Mouse (Mus musculus) limb, embryonic 11.5 days (tissue): Measurements from ENCODE around the gene Cdh13. TPM values are rescaled to one million over a fixed set of nuclear protein-coding genes. Genes with fewer than 3 reads are reported as not detected.

ENCODE experiments used
- ATAC-seq: fragments of 200-750 bp; cut with Nextera tagmentation; 2 replicates; pipeline ENCODE4 v1.8.0; 2017; ENCODE audit warnings: low read depth; ENCODE audit not compliant: insufficient number of reproducible peaks, low FRiP score, low TSS enrichment
- DNase-seq: peaks from one replicate; pipeline ENCODE4 v3.0.0-alpha.2; 2015; ENCODE audit warnings: low spot score
- H3K27ac ChIP-seq: fragments of 300-500 bp; sonication (generic); replicated peaks from 2 replicates; pipeline ENCODE4 v1.5.1; 2014; ENCODE audit warnings: low read depth, mild to moderate bottlenecking, low read length
- H3K27me3 ChIP-seq: fragments of 300-500 bp; sonication (generic); 2 replicates; pipeline ENCODE4 v1.6.1; 2014; ENCODE audit warnings: mild to moderate bottlenecking, low read length, mixed read lengths; ENCODE audit not compliant: control insufficient read depth, insufficient read depth
- H3K36me3 ChIP-seq: fragments of 300-500 bp; sonication (generic); 2 replicates; pipeline ENCODE4 v1.6.1; 2014; ENCODE audit warnings: mild to moderate bottlenecking, low read length, moderate library complexity, mixed read lengths; ENCODE audit not compliant: control insufficient read depth, insufficient read depth
- H3K4me1 ChIP-seq: fragments of 300-500 bp; sonication (generic); 2 replicates; pipeline ENCODE4 v1.6.1; 2014; ENCODE audit warnings: low read length, mixed read lengths; ENCODE audit not compliant: control insufficient read depth, insufficient read depth
- H3K4me2 ChIP-seq: fragments of 300-500 bp; sonication (generic); 2 replicates; pipeline ENCODE4 v1.6.1; 2014; ENCODE audit warnings: low read depth, mild to moderate bottlenecking, moderate library complexity; ENCODE audit not compliant: severe bottlenecking
- H3K4me3 ChIP-seq: fragments of 300-500 bp; sonication (generic); 2 replicates; pipeline ENCODE4 v1.5.1; 2014; ENCODE audit warnings: low read depth, low read length
- H3K9ac ChIP-seq: fragments of 300-500 bp; sonication (generic); 2 replicates; pipeline ENCODE4 v1.6.1; 2014; ENCODE audit warnings: mild to moderate bottlenecking, low read length
- H3K9me3 ChIP-seq: fragments of 300-500 bp; sonication (generic); 2 replicates; pipeline ENCODE4 v1.6.1; 2016; ENCODE audit warnings: low read length; ENCODE audit not compliant: control insufficient read depth
- WGBS: fragments of 180-500 bp; shearing (Covaris S2); extraction: QIAGEN DNeasy Blood & Tissue Kit; methylation state at CpG from one replicate; pipeline ENCODE4 v1.1.7; 2014; 5-methylcytosine and 5-hydroxymethylcytosine counted together
- polyA plus RNA-seq: library from polyadenylated mRNA; unstranded; fragments of >200 nt; fragmentation: Nextera tagmentation; extraction: Ambion mirVana; gene quantifications from 2 replicates; pipeline ENCODE4 v1.2.1, GENCODE M21; 2014

Gene Cdh13
- polyA plus RNA-seq, 1 experiment from 2014 or later, result 4.9 TPM

DNA sequence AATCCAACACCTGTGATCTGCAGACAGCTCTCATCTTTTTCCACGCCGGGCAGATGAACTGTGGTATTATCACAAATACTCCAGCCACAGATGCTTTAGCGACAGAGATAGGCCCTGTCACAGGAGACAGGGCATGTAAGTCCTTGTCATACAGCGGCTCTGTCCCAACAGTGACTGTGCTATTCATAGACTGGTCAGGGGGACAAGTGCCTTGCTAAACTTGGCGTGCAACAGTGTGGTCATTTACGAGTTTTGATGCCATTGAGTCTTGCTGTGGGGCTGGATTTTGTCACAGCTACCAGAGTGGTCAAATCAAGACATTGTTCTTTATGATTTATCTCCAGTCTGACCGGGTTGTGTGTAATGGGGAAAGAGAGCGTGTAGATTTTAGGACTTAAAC is 95.5 kb downstream of the Cdh13 start:
- Histone ChIP-seq H3K4me3 (no peak overlapping the region), H3K9me3 (no peaks in the 10 kb centered on the region), H3K27ac (no peak overlapping the region), H3K36me3 (no peaks in the 10 kb centered on the region), H3K9ac (no peak overlapping the region), H3K27me3 (no peaks in the 10 kb centered on the region), H3K4me1 (0 out of 2 replicates have a peak, but pooled peaks cover 4% of the 10 kb centered on the region), H3K4me2 (no peak overlapping the region)
- WGBS, result 81% methylated on average over 8 of the region's 8 CpGs
- DNase-seq (no peak), ATAC-seq (no peak)

DNA sequence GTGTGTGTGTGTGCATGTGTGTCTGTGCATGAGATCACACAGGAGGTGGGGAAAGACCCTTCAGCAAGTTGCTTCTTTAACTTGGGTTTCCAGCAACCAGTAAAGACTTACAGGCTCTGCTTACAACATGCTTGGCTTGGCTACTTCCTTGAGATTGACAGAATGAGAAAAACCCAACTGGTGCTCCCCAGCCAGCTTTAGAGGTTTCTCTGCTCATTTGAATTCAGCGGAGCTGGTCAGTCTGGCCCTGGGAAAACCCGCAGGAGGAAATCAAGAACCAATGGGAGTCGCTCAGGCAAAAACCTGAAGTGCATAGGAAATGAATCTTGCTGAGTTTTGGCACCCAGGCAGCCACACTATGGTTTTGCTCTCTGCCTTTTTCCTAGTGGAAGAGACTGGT is 96.1 kb downstream of the Cdh13 start:
- WGBS, result 75% methylated on average over 3 of the region's 3 CpGs
- Histone ChIP-seq H3K27ac (no peak overlapping the region), H3K4me2 (no peak overlapping the region), H3K9me3 (no peaks in the 10 kb centered on the region), H3K4me3 (no peak overlapping the region), H3K9ac (no peak overlapping the region), H3K4me1 (0 out of 2 replicates have a peak, but pooled peaks cover 4% of the 10 kb centered on the region), H3K36me3 (no peaks in the 10 kb centered on the region), H3K27me3 (no peaks in the 10 kb centered on the region)
- DNase-seq (no peak), ATAC-seq (no peak)

DNA sequence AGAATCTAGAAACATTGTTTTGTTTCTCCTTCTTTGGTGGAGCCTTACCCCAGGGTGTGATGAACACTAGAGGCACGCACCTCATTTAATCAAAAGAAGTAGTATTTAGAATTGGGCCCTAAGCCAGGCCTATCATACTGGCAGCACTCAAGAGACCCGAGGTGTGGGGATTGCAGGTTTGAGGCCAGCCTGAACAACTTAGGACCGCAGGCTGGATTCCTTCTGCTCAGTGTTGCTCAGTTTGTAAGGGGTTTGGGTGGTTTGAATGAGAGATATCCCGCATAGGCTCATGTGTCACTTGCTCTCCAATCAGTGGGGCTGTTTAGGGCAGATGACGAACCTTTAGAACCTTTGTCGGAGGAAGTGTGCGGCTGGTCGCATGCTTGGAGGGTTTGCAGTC is 96.5 kb downstream of the Cdh13 start:
- Histone ChIP-seq H3K9ac (no peak overlapping the region), H3K27ac (no peak overlapping the region), H3K9me3 (no peaks in the 10 kb centered on the region), H3K4me3 (no peak overlapping the region), H3K27me3 (no peaks in the 10 kb centered on the region), H3K36me3 (no peaks in the 10 kb centered on the region), H3K4me1 (0 out of 2 replicates have a peak, but pooled peaks cover 4% of the 10 kb centered on the region), H3K4me2 (no peak overlapping the region)
- ATAC-seq (no peak), DNase-seq (no peak)
- WGBS, result 82% methylated on average over 8 of the region's 8 CpGs

DNA sequence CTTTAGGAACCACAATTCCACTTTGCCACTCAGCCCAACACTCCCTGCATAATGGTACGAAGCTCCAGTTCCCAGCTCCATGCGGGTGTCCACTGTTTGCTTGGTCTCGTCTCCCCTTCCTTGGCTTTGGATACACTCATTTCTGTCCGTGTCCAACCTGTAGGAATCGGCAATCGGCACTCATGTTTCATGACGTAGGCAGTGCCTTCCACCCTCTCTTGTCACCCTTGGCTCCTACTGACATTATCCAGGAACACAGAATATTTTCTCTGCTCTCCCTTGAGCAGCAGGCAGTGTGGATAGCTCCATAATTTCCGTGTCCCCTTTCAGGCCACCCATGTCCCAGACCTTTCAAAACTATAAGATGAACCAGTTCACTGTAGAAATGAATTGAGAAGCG is 97.2 kb downstream of the Cdh13 start:
- WGBS, result 86% methylated on average over 9 of the region's 9 CpGs
- DNase-seq (no peak), ATAC-seq (no peak)
- no peak overlapping the region for H3K9ac ChIP-seq
- no peaks in the 10 kb centered on the region for H3K36me3 ChIP-seq
- H3K27ac ChIP-seq, result no peak overlapping the region
- 0 out of 2 replicates have a peak, but pooled peaks cover 4% of the 10 kb centered on the region for H3K4me1 ChIP-seq
- H3K27me3 ChIP-seq, result no peaks in the 10 kb centered on the region
- H3K4me3 ChIP-seq, result no peak overlapping the region
- H3K4me2 ChIP-seq, result no peak overlapping the region
- H3K9me3 ChIP-seq, result no peaks in the 10 kb centered on the region

DNA sequence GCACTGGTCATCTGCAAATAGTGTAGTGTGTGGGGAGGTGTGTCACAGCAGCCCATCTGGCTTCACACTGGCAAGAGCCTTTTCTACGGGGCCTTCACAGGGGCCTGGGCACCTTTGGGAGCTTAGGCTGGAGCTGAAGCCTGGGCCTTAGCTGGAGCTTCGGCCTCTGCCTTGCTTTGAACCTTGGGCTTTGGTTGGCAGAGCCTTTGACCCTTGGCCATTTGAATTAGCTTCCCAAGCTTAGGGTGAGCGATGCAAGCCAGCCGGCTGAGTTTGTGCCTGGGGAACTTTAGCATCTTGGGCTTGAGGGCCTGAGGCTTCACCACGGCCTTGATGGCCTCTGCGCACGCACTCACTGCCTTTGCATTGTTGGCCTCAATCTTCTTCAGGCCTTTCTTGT is 98.1 kb downstream of the Cdh13 start:
- Histone ChIP-seq H3K4me2 (no peak overlapping the region), H3K4me3 (no peak overlapping the region), H3K9me3 (no peaks in the 10 kb centered on the region), H3K36me3 (no peaks in the 10 kb centered on the region), H3K4me1 (0 out of 2 replicates have a peak, but pooled peaks cover 4% of the 10 kb centered on the region), H3K9ac (no peak overlapping the region), H3K27ac (no peak overlapping the region), H3K27me3 (no peaks in the 10 kb centered on the region)
- DNase-seq, result no peak
- ATAC-seq, result no peak
- 92% methylated on average over 7 of the region's 7 CpGs for WGBS

DNA sequence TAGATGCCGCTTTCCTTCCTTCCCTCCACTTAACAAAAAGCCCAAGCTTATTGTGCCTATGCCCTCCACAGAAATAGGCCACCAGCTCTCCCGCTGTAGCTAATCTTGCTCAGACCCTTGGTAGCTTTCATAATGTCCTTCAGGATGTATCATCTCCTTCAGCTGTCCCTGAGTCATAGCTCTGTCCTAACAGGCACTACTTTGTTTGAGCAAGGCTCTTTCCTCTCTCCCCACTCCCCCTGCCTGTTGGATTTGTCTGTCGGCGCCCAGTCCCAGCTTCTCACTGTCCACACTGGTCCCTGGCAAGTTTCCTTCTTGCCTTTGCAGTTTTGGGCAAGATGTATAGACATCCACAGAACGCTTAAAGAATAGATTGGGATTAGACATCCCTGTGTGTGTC is 100.8 kb downstream of the Cdh13 start:
- 93% methylated on average over 5 of the region's 5 CpGs for WGBS
- no peaks in the 10 kb centered on the region for H3K27me3 ChIP-seq
- no peaks in the 10 kb centered on the region for H3K9me3 ChIP-seq
- DNase-seq (no peak), ATAC-seq (no peak)
- no peaks in the 10 kb centered on the region for H3K36me3 ChIP-seq
- no peak overlapping the region for H3K4me3 ChIP-seq
- H3K27ac ChIP-seq, result no peak overlapping the region
- H3K4me1 ChIP-seq, result 0 out of 2 replicates have a peak, but pooled peaks cover 4% of the 10 kb centered on the region
- H3K4me2 ChIP-seq, result no peak overlapping the region
- H3K9ac ChIP-seq, result no peak overlapping the region

DNA sequence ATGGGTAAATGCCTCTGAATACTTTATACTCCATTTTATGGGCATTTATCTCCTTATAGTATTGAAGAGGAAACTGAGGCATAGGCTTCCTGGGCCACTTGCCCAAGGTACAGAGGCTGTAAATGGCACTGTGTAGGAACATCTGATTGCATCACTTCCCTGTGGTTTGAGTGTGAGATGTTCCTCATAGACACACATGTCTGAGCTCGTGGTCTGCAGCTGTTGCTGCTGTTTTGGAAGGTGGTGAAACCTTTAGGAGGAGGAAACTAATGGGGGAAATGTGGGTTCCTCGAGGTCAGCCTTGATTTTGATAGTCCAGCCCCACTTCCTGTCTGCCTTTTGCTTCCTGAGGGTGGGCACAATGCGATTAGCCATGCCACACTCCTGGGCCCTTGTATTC is 105.9 kb downstream of the Cdh13 start:
- no peak overlapping the region for H3K4me3 ChIP-seq
- no peaks in the 10 kb centered on the region for H3K9me3 ChIP-seq
- no peak overlapping the region for H3K27ac ChIP-seq
- DNase-seq, result no peak
- H3K4me2 ChIP-seq, result no peak overlapping the region
- no peak overlapping the region for H3K9ac ChIP-seq
- no peaks in the 10 kb centered on the region for H3K36me3 ChIP-seq
- H3K4me1 ChIP-seq, result no peaks in the 10 kb centered on the region
- no peaks in the 10 kb centered on the region for H3K27me3 ChIP-seq
- ATAC-seq, result no peak
- 84% methylated on average over 3 of the region's 3 CpGs for WGBS

DNA sequence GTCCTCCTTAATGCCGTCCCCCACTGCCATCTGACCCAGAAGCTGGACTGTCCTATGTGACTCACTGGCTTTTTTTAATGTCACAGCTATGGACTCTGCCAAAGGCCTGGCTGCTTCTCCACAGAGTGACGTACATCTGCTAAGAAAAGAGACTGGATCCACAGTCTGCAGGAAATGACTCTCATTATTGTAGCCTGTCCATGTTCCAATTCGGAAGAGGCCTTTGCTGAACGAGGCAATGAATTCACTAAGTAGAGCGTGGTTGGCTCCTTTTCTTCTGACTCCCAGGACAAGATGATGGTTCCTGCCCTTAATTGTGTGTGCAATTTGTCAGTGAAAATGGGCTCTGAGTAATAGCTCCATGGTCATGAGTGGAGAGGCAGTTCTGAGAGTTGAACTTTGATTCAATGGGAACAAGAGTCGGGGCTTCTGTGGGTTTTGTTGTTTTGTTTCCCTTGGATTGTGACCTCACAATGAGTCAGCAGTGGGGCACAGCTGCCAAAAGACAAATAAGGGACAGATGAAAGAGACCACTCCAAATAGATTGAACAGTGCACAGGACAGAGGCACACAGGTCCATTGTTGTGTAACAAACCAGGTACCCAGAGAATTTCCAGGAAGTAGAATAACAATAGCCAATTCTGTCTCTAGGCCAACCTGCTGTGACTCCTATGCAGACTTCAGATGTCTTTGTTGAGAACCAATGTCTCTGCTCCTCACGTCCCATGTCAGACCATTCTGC is 110.5 kb downstream of the Cdh13 start:
- no peak overlapping the region for H3K27ac ChIP-seq
- no peaks in the 10 kb centered on the region for H3K9me3 ChIP-seq
- no peak overlapping the region for H3K4me3 ChIP-seq
- WGBS, result 86% methylated on average over 7 of the region's 7 CpGs
- H3K27me3 ChIP-seq, result no peaks in the 10 kb centered on the region
- H3K9ac ChIP-seq, result no peak overlapping the region
- no peaks in the 10 kb centered on the region for H3K36me3 ChIP-seq
- ATAC-seq (no peak), DNase-seq (no peak)
- no peak overlapping the region for H3K4me2 ChIP-seq
- no peaks in the 10 kb centered on the region for H3K4me1 ChIP-seq

DNA sequence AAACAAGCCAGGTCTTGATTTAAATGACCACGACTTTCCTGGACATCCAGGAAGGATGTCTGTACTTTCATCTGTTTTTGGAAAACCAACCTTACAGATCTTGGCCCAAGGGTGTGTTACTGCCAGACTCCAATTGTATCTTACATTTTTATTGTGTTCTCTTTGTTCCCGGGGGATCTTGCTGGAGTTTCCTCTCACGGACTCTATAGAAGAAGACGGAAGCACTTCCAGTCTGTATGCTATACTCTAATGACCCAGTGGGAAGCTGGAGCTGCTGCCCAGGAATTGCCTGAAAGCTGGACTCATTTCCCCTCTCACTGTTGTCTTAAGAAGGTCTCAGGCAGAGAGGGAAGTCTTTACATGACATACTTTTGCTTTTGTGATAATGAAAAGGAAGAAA is 111.6 kb downstream of the Cdh13 start:
- no peak overlapping the region for H3K4me3 ChIP-seq
- no peak overlapping the region for H3K4me2 ChIP-seq
- H3K27me3 ChIP-seq, result no peaks in the 10 kb centered on the region
- WGBS, result 78% methylated on average over 4 of the region's 4 CpGs
- no peak overlapping the region for H3K27ac ChIP-seq
- no peaks in the 10 kb centered on the region for H3K9me3 ChIP-seq
- H3K9ac ChIP-seq, result no peak overlapping the region
- H3K4me1 ChIP-seq, result no peaks in the 10 kb centered on the region
- DNase-seq (no peak), ATAC-seq (no peak)
- H3K36me3 ChIP-seq, result no peaks in the 10 kb centered on the region
